Mouse (Mus musculus) midbrain, postnatal 0 days (tissue): Measurements from ENCODE around the gene Gm12216. TPM values are rescaled to one million over a fixed set of nuclear protein-coding genes. Genes with fewer than 3 reads are reported as not detected.
A peak's percentile ranks its signal among the peaks of the same experiment; 100 is the strongest.

Experiments used
- ATAC-seq: fragments of 200-750 bp; cut with Nextera tagmentation; 2 replicates; pipeline ENCODE4 v1.8.0; 2017; ENCODE audit warnings: moderate number of reproducible peaks, mild to moderate bottlenecking, moderate TSS enrichment, moderate library complexity; ENCODE audit not compliant: low FRiP score
- DNase-seq: peaks from one replicate; pipeline ENCODE4 v3.0.0-alpha.2; 2015; ENCODE audit warnings: low spot score
- H3K27ac ChIP-seq: fragments of 300-500 bp; sonication (generic); 2 replicates; pipeline ENCODE4 v1.5.1; 2014; ENCODE audit warnings: low read depth, mild to moderate bottlenecking, low read length, mixed read lengths
- H3K27me3 ChIP-seq: fragments of 300-500 bp; sonication (generic); 2 replicates; pipeline ENCODE4 v1.6.1; 2014; ENCODE audit warnings: low read length, control low read depth, mixed read lengths; ENCODE audit not compliant: insufficient read depth
- H3K36me3 ChIP-seq: fragments of 300-500 bp; sonication (generic); 2 replicates; pipeline ENCODE4 v1.6.1; 2014; ENCODE audit warnings: low read length, control low read depth, mixed read lengths; ENCODE audit not compliant: insufficient read depth
- H3K4me1 ChIP-seq: fragments of 300-500 bp; sonication (generic); 2 replicates; pipeline ENCODE4 v1.6.1; 2014; ENCODE audit warnings: mild to moderate bottlenecking, control low read depth, antibody characterized with exemption, low read length, mixed read lengths; ENCODE audit not compliant: insufficient read depth
- H3K4me2 ChIP-seq: fragments of 300-500 bp; sonication (generic); 2 replicates; pipeline ENCODE4 v1.6.1; 2014; ENCODE audit warnings: low read depth, mild to moderate bottlenecking, low read length, mixed read lengths; ENCODE audit not compliant: poor library complexity, severe bottlenecking
- H3K4me3 ChIP-seq: fragments of 300-500 bp; sonication (generic); 2 replicates; pipeline ENCODE4 v1.5.1; 2014; ENCODE audit warnings: low read depth, mild to moderate bottlenecking, low read length, moderate library complexity
- H3K9ac ChIP-seq: fragments of 300-500 bp; sonication (generic); replicated peaks from 2 replicates; pipeline ENCODE4 v1.6.1; 2014; ENCODE audit warnings: mild to moderate bottlenecking, low read length, moderate library complexity, mixed read lengths; ENCODE audit not compliant: poor library complexity, severe bottlenecking
- H3K9me3 ChIP-seq: fragments of 300-500 bp; sonication (generic); 2 replicates; pipeline ENCODE4 v1.6.1; 2016; ENCODE audit warnings: low read length, control low read depth
- CTCF ChIP-seq: IDR thresholded peaks from 2 replicates; pipeline ENCODE4 v1.5.1; 2016; ENCODE audit warnings: antibody characterized with exemption, mild to moderate bottlenecking
- WGBS: fragments of 180-500 bp; shearing (Covaris S2); extraction: QIAGEN DNeasy Blood & Tissue Kit; methylation state at CpG from one replicate; pipeline ENCODE4 v1.1.7; 2014; 5-methylcytosine and 5-hydroxymethylcytosine counted together
- polyA plus RNA-seq: library from polyadenylated mRNA; unstranded; fragments of >200 nt; fragmentation: Nextera tagmentation; extraction: Ambion mirVana; gene quantifications from 2 replicates; pipeline ENCODE4 v1.2.1, GENCODE M21; 2015
- total RNA-seq: library from RNA; depleted of rRNA; stranded (reverse); fragments of >200 nt; gene quantifications from 2 replicates; pipeline ENCODE4 v1.2.3, GENCODE M21; 2014

Gm12216 gene
- total and polyA plus RNA-seq, 2 experiments from 2014 or later, result 0.65 TPM; not detected in 1

DNA sequence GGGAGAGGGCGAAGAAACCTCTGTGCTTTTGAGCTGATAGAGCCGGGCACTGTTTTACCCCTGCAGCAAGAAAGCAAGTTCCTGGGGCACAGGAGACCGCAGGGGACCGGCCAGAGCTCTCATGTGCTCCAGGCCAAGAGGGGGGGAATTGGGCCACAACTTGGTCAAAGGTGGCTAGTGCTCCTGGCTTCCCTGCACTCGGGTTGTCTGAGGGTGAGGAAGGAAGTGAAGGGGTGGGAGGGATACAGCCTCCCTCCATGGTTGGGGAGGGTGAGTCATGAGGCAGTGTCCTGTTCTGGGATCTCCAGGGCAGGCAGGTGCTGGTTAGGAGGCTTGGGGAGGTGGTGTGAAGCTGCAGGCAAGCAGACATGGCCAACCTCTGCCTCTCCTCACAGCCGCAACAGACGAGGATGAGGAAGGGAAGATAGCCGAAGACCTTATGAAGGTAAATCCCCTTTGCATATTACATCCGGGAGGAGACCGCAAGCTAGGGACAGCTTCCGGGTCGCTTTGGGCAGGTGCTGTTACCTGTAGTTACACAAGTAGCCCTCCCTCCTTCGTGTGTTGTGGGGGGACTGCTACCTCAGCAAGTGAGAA lies 84.3 kb downstream of the Gm12216 start:
- 88% methylated on average over 13 of the region's 13 CpGs for WGBS
- TF ChIP-seq CTCF, result no peak
- no peaks in the 10 kb centered on the region for H3K9me3 ChIP-seq

DNA sequence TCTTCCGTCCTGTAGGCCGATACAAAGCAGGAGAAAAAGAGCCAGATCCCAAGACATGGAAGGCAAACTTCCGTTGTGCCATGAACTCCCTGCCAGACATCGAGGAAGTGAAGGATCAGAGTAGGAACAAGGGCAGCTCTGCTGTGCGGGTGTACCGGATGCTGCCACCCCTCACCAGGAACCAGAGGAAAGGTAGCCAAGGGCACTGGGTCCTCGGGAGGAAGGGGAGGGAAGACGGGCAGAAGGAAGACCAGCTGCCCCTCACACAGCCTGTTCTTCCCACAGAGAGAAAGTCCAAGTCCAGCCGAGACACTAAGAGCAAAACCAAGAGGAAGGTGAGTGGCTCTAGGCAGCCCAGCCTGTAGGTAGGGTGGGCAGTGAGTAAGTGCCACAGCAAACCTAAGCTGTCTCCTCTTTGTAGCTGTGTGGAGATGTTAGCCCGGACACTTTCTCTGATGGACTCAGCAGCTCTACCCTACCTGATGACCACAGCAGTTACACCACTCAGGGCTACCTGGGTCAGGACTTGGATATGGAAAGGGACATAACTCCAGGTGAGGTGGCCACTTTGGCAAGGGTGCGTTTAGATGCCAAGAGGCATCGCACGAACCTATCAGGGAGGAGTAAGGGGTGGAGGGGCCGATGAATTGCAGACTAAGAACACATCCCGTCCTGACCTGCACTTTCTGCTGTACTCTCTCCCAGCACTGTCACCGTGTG lies 85.3 kb downstream of the Gm12216 start:
- Histone ChIP-seq H3K27me3 (0 out of 2 replicates have a peak, but pooled peaks cover 2% of the 10 kb centered on the region), H3K9ac (no peak overlapping the region), H3K4me3 (no peak overlapping the region), H3K27ac (no peak overlapping the region), H3K36me3 (no peaks in the 10 kb centered on the region), H3K4me1 (peaks cover 5% of the 10 kb centered on the region; the same call in 1 of the 2 replicates), H3K4me2 (no peak overlapping the region), H3K9me3 (no peaks in the 10 kb centered on the region)
- 94% methylated on average over 16 of the region's 16 CpGs for WGBS
- TF ChIP-seq CTCF, result no peak
- ATAC-seq (no peak), DNase-seq (no peak)

More for the DNA sequence above, 84.3 kb downstream of the Gm12216 start:
- Histone ChIP-seq H3K4me1 (no peaks in the 10 kb centered on the region), H3K36me3 (no peaks in the 10 kb centered on the region), H3K27me3 (no peaks in the 10 kb centered on the region), H3K4me3 (no peak overlapping the region), H3K27ac (no peak overlapping the region), H3K9ac (no peak overlapping the region), H3K4me2 (no peak overlapping the region)
- no peak for DNase-seq
- no peak for ATAC-seq

DNA sequence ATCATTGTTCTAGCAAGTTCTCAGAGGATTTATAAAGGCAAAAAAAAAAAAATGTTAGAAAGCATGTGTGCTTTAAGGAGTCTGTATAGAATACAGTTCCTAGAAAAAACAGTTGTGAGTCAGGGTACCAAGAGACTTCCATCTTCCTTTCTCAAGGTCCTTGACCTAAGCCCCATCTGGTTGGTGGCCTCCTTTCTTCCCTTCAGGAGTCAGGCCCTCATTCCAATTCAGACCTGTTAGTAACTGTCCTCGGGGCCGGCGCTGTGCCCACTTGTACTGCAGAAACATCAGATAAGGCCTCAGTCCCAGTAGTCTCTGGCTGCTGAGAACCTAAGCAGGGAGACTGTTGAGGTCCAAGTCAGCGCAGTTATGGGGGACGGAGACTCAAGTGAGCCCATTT lies 86.0 kb downstream of the Gm12216 start, which contains the start of gene Gm17334:
Gene Gm17334 (minus strand): TSS at position 101 of the 400 bp plus-strand sequence.
- Histone ChIP-seq H3K9me3 (no peaks in the 10 kb centered on the region), H3K4me3 (no peak within 1 kb of the TSS), H3K36me3 (no peaks in the 10 kb centered on the region), H3K27ac (no peak within 1 kb of the TSS), H3K4me2 (no peak within 1 kb of the TSS), H3K9ac (no peak within 1 kb of the TSS), H3K4me1 (peaks cover 5% of the 10 kb centered on the region; the same call in 1 of the 2 replicates), H3K27me3 (0 out of 2 replicates have a peak, but pooled peaks cover 6% of the 10 kb centered on the region)
- TF ChIP-seq CTCF, result no peak
- WGBS, result 92% methylated on average over 5 of the region's 5 CpGs
- DNase-seq, result no peak
- ATAC-seq, result no peak

DNA sequence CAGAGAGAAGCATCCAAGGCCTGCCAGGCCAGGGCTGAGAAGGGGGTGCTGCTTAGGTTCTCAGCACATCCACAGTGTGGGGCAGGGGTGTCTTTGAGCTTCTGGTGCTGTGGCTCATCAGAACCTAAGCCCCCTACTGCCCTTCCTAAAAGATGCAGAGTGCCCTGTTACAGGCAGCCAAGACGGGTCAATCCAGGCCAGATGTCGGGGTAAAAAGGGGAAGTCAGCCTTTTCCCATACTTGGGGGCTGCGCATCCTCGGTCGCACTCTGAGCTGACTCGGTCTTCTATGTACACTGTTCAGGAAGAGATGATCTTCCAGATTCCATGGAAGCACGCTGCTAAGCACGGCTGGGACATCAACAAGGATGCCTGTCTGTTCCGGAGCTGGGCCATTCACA lies 86.5 kb downstream of the Gm12216 start:
- no peaks in the 10 kb centered on the region for H3K9me3 ChIP-seq
- peaks cover 5% of the 10 kb centered on the region; the same call in 1 of the 2 replicates for H3K4me1 ChIP-seq
- H3K36me3 ChIP-seq, result no peaks in the 10 kb centered on the region
- no peak overlapping the region for H3K9ac ChIP-seq
- no peak overlapping the region for H3K27ac ChIP-seq
- 82% methylated on average over 9 of the region's 9 CpGs for WGBS
- H3K27me3 ChIP-seq, result 0 out of 2 replicates have a peak, but pooled peaks cover 6% of the 10 kb centered on the region
- no peak overlapping the region for H3K4me3 ChIP-seq
- no peak for TF ChIP-seq CTCF
- H3K4me2 ChIP-seq, result no peak overlapping the region
- no peak for DNase-seq
- ATAC-seq, result no peak

DNA sequence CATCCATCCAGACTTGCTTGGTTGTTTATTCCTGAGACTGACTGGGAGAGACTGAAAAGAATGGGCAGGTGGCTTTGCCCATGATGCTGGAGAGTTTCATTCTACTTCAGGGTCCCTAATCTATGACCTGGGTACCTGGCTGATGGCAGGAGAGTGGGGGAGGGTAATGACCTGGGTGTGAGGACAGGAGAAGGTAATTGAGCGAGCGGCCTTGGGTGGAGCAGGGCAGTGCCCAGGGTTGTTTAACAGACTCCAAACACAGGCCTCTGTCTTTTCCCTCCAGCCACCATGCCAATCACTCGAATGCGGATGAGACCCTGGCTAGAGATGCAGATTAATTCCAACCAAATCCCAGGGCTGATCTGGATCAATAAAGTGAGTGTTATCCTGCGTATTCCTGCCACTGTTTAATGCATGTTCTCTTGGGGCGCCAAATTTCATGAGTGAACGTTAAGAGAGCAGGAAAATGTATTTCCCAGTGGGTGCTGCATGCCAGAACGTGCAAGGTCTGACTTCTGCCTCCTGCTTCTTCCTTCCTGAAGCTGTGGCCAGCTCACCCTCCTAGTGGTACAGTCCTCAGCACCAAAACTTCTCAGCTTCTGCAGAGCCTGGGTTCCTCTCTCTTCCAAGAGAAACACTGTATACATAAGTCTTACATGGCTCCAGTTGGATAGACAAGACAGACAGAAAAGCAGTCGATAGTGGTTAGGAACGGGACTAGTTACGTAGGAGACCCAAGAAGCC lies 87.9 kb downstream of the Gm12216 start:
- no peak for DNase-seq
- H3K9ac ChIP-seq, result no peak overlapping the region
- no peak for TF ChIP-seq CTCF
- no peak overlapping the region for H3K27ac ChIP-seq
- peak overlapping the region; percentile 67; the same call in 1 of the 2 replicates for H3K4me3 ChIP-seq
- H3K27me3 ChIP-seq, result 0 out of 2 replicates have a peak, but pooled peaks cover 6% of the 10 kb centered on the region
- WGBS, result 86% methylated on average over 11 of the region's 11 CpGs
- H3K4me2 ChIP-seq, result peak overlapping the region; percentile 92
- H3K4me1 ChIP-seq, result peaks cover 5% of the 10 kb centered on the region; the same call in 1 of the 2 replicates
- H3K9me3 ChIP-seq, result no peaks in the 10 kb centered on the region
- no peaks in the 10 kb centered on the region for H3K36me3 ChIP-seq
- ATAC-seq, result no peak
